Mouse (Mus musculus) liver, embryonic 15.5 days (tissue): ENCODE data around the gene Bckdha. TPM values are rescaled to one million over a fixed set of nuclear protein-coding genes. Genes with fewer than 3 reads are reported as not detected.

ENCODE experiments used
- ATAC-seq: fragments of 200-750 bp; cut with Nextera tagmentation; 2 replicates; pipeline ENCODE4 v1.8.0; 2017; ENCODE audit warnings: moderate number of reproducible peaks, mild to moderate bottlenecking, moderate library complexity; ENCODE audit not compliant: insufficient read depth
- H3K27ac ChIP-seq: fragments of 300-500 bp; sonication (generic); replicated peaks from 2 replicates; pipeline ENCODE4 v1.5.1; 2015; ENCODE audit warnings: mild to moderate bottlenecking, inconsistent platforms
- H3K27me3 ChIP-seq: fragments of 300-500 bp; sonication (generic); 2 replicates; pipeline ENCODE4 v1.6.1; 2015; ENCODE audit warnings: mild to moderate bottlenecking, inconsistent platforms
- H3K36me3 ChIP-seq: fragments of 300-500 bp; sonication (generic); replicated peaks from 2 replicates; pipeline ENCODE4 v1.6.1; 2015; ENCODE audit warnings: moderate library complexity, mild to moderate bottlenecking, inconsistent platforms
- H3K4me1 ChIP-seq: fragments of 300-500 bp; sonication (generic); replicated peaks from 2 replicates; pipeline ENCODE4 v1.6.1; 2015; ENCODE audit warnings: inconsistent platforms
- H3K4me2 ChIP-seq: fragments of 300-500 bp; sonication (generic); 2 replicates; pipeline ENCODE4 v1.6.1; 2015; ENCODE audit warnings: moderate library complexity, mild to moderate bottlenecking, inconsistent platforms
- H3K4me3 ChIP-seq: fragments of 300-500 bp; sonication (generic); replicated peaks from 2 replicates; pipeline ENCODE4 v1.5.1; 2015; ENCODE audit warnings: mild to moderate bottlenecking, inconsistent platforms
- H3K9ac ChIP-seq: fragments of 300-500 bp; sonication (generic); 2 replicates; pipeline ENCODE4 v1.6.1; 2015; ENCODE audit warnings: moderate library complexity, mild to moderate bottlenecking, inconsistent platforms
- H3K9me3 ChIP-seq: fragments of 300-500 bp; sonication (generic); replicated peaks from 2 replicates; pipeline ENCODE4 v1.6.1; 2016; ENCODE audit warnings: inconsistent platforms
- whole genome bisulfite sequencing: fragments of 180-500 bp; shearing (Covaris S2); methylation state at CpG from one replicate; pipeline ENCODE4 v1.1.7; 2015; ENCODE audit warnings: mixed read lengths; ENCODE audit not compliant: insufficient replicate concordance; 5-methylcytosine and 5-hydroxymethylcytosine counted together
- polyA plus RNA-seq: library from polyadenylated mRNA; unstranded; fragments of >200 nt; fragmentation: Nextera tagmentation; extraction: Ambion mirVana; gene quantifications from 2 replicates; pipeline ENCODE4 v1.2.1, GENCODE M21; 2015

Gene Bckdha
- polyA plus RNA-seq: 30.2 and 39.3 TPM in 2 replicates

DNA sequence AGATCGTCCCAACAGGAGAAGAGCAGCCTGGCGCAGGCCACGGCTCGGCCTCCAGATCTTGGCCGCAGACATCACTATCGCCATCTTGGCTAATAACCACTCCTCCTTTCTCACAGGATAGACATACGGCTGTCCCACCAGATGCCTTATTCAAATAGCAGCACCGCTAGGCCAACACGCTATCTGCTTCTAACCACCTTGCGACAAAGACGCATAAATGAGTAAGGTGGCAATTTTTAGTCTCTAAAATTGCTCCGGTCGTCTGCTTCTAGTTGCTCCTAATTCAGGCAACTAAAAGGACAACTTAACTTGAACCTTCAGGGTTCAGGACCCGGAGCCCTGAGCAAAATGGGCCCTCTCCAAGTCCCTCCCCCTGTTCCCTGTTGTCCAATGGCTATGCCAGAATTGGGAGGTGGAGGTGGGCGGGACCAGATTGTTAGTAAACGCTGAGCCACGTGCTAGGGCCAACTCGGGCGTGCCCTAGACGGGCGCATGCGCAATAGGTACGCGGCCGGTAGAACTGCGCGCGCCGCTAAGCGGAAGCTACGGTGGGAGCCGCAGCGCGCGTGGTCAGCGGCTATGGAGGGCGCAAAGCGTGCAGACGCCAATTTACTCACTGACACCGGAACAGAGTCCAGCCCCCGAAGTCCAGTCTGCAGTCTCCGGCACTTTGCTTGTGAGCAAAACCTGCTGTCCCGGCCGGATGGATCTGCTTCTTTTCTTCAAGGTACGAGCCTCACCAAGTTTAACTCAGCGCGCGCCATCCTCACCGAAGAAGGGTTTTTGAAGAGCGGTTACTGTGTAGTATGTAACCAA is at the start of gene Bckdha, which contains the start of gene Exosc5:
Gene Bckdha (minus strand): TSS at position 325 of the 816 bp plus-strand sequence.
Gene Exosc5 (plus strand): TSS at position 508 of the 816 bp plus-strand sequence.
- H3K4me3 ChIP-seq: peak within 1 kb of the TSS; percentile 77
- peak; percentile 94 for ATAC-seq
- WGBS: under 1% methylated on average over 50 of the region's 50 CpGs
- peaks cover 53% of the 10 kb centered on the region for H3K4me1 ChIP-seq
- peak within 1 kb of the TSS; percentile 90 for H3K4me2 ChIP-seq
- no peaks in the 10 kb centered on the region for H3K9me3 ChIP-seq
- peak within 1 kb of the TSS; percentile 76 for H3K27ac ChIP-seq
- H3K9ac ChIP-seq: peak within 1 kb of the TSS; percentile 59
- peaks cover 6% of the 10 kb centered on the region; the same call in 1 of the 2 replicates for H3K36me3 ChIP-seq
- no peaks in the 10 kb centered on the region for H3K27me3 ChIP-seq

DNA sequence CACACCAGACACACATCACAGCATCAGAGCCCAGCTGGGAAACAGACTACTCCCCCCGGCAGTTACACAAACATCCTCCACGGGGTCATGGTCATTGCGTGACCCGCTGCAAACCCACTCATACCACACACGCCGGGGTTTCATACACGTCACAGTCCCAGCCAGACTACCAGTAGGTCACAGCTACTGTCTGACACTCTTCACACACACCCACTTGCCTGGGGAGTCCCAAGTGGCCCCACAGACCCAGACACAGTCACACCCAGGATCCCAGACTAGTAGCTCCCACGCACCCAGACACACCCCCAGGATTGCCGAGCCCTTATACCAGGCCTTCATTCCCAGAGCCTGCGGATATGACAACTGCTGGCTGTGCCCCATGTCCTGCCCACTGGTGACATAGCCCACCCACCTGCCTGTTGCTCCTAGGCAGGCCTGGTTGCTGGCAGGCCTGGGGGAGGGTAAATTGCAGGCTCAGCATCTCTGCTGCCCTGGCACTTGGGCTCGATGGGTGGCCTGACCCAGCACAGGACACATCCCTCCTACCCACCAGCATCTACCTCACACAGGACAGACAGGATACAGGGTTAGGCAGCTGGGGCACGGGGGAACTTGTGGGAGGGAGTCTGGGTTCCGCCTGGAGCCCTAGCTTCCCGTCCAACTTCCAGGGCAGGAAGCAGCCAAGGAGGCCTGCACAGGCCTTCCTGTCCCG is 49.0 kb upstream of the Bckdha start:
- Histone ChIP-seq H3K4me2 (no peak overlapping the region; the same call in 1 of the 2 replicates), H3K9me3 (no peaks in the 10 kb centered on the region), H3K4me3 (no peak overlapping the region), H3K27me3 (no peaks in the 10 kb centered on the region), H3K36me3 (peaks cover 42% of the 10 kb centered on the region), H3K9ac (no peak overlapping the region), H3K4me1 (peaks cover 79% of the 10 kb centered on the region), H3K27ac (peak overlapping the region; percentile 57)
- peak; percentile 8; the same call in 1 of the 2 replicates for ATAC-seq
- WGBS: 58% methylated on average over 15 of the region's 15 CpGs

DNA sequence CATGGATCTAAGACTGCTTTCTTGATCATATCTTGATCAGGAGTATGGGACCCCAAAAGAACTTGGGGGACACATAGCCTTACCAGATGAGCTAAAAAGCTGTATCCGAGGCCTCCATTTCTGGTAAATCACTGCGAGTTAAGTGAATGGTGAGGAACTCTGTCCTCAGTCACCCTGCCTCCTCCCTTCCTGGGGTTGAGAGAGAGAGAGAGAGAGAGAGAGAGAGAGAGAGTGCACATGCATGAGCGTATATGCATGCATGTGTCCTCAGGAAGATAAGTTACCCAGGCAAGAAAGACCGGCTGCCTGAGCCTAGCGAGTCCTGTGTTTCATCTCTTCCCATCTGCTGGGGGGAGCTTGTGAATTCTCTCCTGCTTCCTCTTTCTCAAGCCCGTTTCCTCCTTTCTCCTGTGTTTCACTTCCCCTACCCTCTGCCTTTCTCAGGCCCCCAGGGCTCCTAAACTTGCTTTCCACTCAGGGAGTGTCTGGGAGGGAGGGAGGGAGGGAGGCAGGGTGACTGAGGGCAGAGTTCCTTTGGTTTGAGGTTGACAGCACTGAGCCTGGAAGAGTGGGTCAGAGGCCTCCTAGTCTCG is 47.9 kb upstream of the Bckdha start:
- Histone ChIP-seq H3K4me2 (no peak overlapping the region), H3K4me1 (peaks cover 70% of the 10 kb centered on the region), H3K27me3 (no peaks in the 10 kb centered on the region), H3K27ac (peak overlapping the region; percentile 56), H3K36me3 (peaks cover 47% of the 10 kb centered on the region), H3K9me3 (no peaks in the 10 kb centered on the region; the same call in 1 of the 2 replicates), H3K9ac (no peak overlapping the region), H3K4me3 (no peak overlapping the region)
- no peak for ATAC-seq
- 42% methylated on average over 7 of the region's 7 CpGs for WGBS

DNA sequence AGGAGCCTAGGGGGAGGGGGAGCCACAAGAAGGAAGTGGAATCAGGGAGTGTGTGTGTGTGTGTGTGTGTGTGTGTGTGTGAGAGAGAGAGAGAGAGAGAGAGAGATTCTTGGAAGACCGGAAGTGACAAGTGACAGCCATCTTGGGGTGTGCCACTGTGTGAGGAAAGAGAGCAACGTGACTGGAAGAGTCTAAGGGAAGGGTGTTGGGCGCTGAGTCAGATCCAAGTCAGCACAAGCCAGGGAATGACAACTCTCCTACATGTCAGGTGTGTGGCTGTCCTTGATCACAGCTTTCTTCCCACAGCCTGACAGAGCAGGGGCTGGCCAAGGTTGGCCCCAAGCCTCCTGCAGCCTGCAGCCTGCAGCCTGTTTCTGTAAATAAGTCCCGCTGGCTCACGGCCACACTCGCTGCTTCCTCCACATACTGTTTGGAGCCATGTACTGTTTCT is 47.0 kb upstream of the Bckdha start:
- no peak overlapping the region for H3K9ac ChIP-seq
- WGBS: 63% methylated on average over 6 of the region's 6 CpGs
- H3K36me3 ChIP-seq: peaks cover 49% of the 10 kb centered on the region
- H3K4me2 ChIP-seq: no peak overlapping the region
- ATAC-seq: no peak
- H3K27me3 ChIP-seq: no peaks in the 10 kb centered on the region
- H3K9me3 ChIP-seq: no peaks in the 10 kb centered on the region; the same call in 1 of the 2 replicates
- peaks cover 64% of the 10 kb centered on the region for H3K4me1 ChIP-seq
- peak overlapping the region; percentile 56 for H3K27ac ChIP-seq
- H3K4me3 ChIP-seq: no peak overlapping the region

DNA sequence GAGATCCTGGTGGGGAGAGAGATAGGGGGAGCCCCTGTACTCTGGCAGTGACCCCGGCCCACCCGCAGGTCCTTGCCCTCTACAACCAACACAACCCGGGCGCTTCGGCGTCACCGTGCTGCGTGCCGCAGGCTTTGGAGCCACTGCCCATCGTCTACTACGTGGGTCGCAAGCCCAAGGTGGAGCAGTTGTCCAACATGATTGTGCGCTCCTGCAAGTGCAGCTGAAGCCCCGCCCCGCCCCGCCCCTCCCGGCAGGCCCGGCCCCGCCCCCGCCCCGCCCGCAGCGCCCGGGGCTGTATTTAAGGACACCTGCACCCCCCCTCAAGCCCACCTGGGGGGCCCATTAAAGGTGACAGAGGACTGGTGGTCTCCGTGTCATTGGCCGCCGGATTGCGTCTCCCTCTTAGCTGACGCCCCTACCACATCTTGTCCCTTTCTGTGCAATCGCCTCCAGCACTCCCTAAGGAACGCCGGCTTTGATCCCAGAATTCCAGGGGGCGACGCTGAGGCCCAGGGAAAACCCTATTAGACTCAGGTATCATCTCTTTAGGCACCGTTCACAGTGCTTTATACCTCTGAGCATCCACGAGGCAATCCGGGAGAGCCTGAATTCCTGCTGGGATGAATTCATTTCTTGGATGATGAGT is 46.1 kb upstream of the Bckdha start:
- no peak overlapping the region for H3K27ac ChIP-seq
- no peaks in the 10 kb centered on the region; the same call in 1 of the 2 replicates for H3K9me3 ChIP-seq
- H3K9ac ChIP-seq: no peak overlapping the region
- H3K4me1 ChIP-seq: peaks cover 54% of the 10 kb centered on the region
- H3K4me3 ChIP-seq: no peak overlapping the region
- no peaks in the 10 kb centered on the region for H3K27me3 ChIP-seq
- peaks cover 58% of the 10 kb centered on the region for H3K36me3 ChIP-seq
- no peak for ATAC-seq
- H3K4me2 ChIP-seq: peak overlapping the region; percentile 51
- 59% methylated on average over 31 of the region's 37 CpGs for WGBS

DNA sequence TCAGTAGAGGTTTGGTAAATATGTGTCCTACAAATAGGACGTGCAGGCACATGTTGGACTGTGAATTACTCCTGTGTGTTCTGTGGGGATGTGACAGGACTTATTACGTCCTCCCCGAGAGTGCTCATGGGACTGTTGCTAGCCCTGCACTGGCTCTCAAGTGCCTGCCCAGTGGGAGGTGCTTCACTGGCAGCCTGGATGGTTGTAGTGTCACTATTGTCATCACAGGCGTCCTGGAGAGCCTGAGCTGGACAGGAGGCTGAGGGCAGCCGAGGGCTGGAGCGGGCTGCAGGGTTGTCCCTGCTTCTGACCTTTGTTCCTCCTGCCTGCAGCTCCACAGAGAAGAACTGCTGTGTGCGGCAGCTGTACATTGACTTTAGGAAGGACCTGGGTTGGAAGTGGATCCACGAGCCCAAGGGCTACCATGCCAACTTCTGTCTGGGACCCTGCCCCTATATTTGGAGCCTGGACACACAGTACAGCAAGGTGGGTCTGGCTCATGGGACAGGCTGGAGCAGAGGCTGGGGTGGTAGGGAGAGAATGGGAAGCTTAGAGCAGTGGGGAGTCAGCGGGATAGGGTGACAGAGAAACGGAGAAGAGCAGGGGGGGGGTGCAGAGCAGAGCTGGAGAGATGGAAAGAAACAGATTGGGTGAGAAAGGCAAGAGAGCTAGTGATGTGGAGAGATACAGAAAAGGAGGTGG is 45.2 kb upstream of the Bckdha start:
- WGBS: 59% methylated on average over 10 of the region's 10 CpGs
- H3K27me3 ChIP-seq: no peaks in the 10 kb centered on the region
- ATAC-seq: peak; percentile 43
- H3K27ac ChIP-seq: no peak overlapping the region; the same call in 1 of the 2 replicates
- H3K9ac ChIP-seq: no peak overlapping the region
- peak overlapping the region; percentile 51 for H3K4me2 ChIP-seq
- H3K36me3 ChIP-seq: peaks cover 67% of the 10 kb centered on the region
- 0 out of 2 replicates have a peak overlapping the region, but pooled peaks have one; percentile 8 for H3K4me3 ChIP-seq
- no peaks in the 10 kb centered on the region; the same call in 1 of the 2 replicates for H3K9me3 ChIP-seq
- H3K4me1 ChIP-seq: peaks cover 49% of the 10 kb centered on the region

DNA sequence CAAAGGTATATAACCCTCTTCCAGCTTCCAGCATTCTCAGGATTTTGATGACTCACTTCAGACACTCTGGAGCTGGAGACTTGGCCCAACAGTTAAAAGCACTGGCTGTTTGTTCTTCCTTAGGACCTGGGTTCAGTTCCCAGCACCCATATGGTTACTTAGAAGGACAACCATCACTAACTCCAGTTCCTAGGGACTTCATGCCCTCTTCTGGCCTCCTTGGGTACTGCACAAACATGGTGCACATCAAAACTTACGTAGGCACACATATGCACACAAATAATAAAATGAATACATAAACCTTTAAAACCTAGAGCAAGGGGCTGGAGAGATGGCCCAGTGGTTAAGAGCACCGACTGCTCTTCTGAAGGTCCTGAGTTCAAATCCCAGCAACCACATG is 43.6 kb upstream of the Bckdha start:
- peaks cover 42% of the 10 kb centered on the region for H3K4me1 ChIP-seq
- H3K36me3 ChIP-seq: peaks cover 81% of the 10 kb centered on the region
- WGBS: 74% methylated on average over 2 of the region's 2 CpGs
- no peaks in the 10 kb centered on the region; the same call in 1 of the 2 replicates for H3K9me3 ChIP-seq
- no peaks in the 10 kb centered on the region for H3K27me3 ChIP-seq
- no peak overlapping the region for H3K27ac ChIP-seq
- H3K9ac ChIP-seq: no peak overlapping the region
- H3K4me3 ChIP-seq: no peak overlapping the region
- no peak overlapping the region for H3K4me2 ChIP-seq
- ATAC-seq: no peak

DNA sequence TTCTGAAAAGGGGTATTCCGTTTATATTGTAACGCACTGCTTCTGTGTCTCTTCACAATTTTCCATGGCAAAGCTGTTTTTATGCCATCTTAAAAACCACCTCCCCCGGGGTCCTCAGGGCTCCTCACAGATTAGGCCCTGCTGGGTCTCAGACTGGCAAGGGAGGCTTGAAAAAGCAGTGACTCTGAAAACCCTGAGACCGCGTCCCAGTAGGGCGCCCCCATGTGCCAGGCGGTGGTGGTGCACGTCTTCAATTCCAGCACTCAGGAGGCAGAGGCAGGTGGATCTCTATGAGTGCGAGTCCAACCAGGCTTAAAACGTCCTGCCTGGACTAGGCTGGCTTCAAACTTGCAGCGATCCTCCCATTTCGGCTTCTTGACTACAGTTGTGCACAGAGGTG is 42.0 kb upstream of the Bckdha start:
- H3K36me3 ChIP-seq: peaks cover 87% of the 10 kb centered on the region
- H3K27ac ChIP-seq: no peak overlapping the region
- ATAC-seq: no peak
- peaks cover 26% of the 10 kb centered on the region for H3K4me1 ChIP-seq
- H3K27me3 ChIP-seq: no peaks in the 10 kb centered on the region
- no peak overlapping the region for H3K4me2 ChIP-seq
- 84% methylated on average over 12 of the region's 12 CpGs for WGBS
- no peak overlapping the region for H3K9ac ChIP-seq
- no peaks in the 10 kb centered on the region; the same call in 1 of the 2 replicates for H3K9me3 ChIP-seq
- H3K4me3 ChIP-seq: no peak overlapping the region

DNA sequence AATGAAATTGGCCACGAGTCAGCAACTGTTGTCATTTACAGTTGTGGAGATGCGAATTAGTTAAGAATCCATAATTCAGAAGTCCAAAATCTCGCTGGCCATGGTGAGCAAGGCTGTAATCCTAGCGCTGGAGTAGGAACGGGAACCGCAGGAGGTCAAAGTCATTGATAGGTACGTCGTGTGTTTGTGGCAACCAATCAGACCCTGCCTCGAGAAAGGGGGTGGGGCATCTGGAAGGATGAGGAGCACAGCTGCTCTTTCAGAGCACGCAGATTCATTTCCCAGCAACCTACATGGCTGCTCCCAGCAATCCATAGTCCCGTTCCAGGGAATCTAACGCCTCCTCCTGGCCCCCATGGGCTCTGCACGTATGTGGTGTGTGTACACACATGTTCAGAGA is 41.1 kb upstream of the Bckdha start:
- Histone ChIP-seq H3K27ac (no peak overlapping the region), H3K4me3 (no peak overlapping the region), H3K4me1 (peaks cover 17% of the 10 kb centered on the region), H3K36me3 (peaks cover 88% of the 10 kb centered on the region), H3K27me3 (no peaks in the 10 kb centered on the region), H3K9me3 (no peaks in the 10 kb centered on the region; the same call in 1 of the 2 replicates), H3K9ac (no peak overlapping the region), H3K4me2 (no peak overlapping the region)
- 78% methylated on average over 13 of the region's 13 CpGs for WGBS
- ATAC-seq: no peak

DNA sequence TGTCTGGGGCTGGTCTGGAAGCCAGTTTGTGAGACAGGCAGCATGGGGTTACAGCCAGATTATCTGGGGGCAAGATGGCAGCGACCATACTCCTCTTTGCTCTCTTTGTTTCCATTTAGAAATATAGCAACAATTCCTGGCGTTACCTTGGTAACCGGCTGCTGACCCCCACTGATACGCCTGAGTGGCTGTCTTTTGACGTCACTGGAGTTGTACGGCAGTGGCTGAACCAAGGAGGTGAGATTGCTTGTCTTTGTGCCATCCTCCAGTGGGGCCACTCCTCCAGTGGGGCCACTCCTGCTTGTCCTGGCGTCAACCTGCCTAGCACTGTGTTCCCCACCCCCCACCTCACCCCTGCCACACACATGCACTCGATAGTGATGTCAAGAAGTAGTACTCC is 35.3 kb upstream of the Bckdha start:
- H3K9ac ChIP-seq: no peak overlapping the region
- H3K36me3 ChIP-seq: peaks cover 69% of the 10 kb centered on the region
- no peak overlapping the region for H3K4me2 ChIP-seq
- H3K27ac ChIP-seq: no peak overlapping the region
- WGBS: 73% methylated on average over 8 of the region's 8 CpGs
- no peaks in the 10 kb centered on the region for H3K27me3 ChIP-seq
- no peak overlapping the region for H3K4me3 ChIP-seq
- no peak for ATAC-seq
- H3K4me1 ChIP-seq: peaks cover 35% of the 10 kb centered on the region
- H3K9me3 ChIP-seq: no peaks in the 10 kb centered on the region
